Mouse (Mus musculus) liver, embryonic 13.5 days (tissue): ENCODE data around the gene Jmy. TPM values are rescaled to one million over a fixed set of nuclear protein-coding genes. Genes with fewer than 3 reads are reported as not detected.

Experiments
- polyA plus RNA-seq: library from polyadenylated mRNA; unstranded; fragments of >200 nt; fragmentation: Nextera tagmentation; extraction: Ambion mirVana; gene quantifications from 2 replicates; pipeline ENCODE4 v1.2.1, GENCODE M21; 2015

Gene Jmy
- polyA plus RNA-seq, 1 experiment from 2014 or later: 2.7 TPM

Other genes with a start within 250 kb of the Jmy start
- gene Homer1, start 200.2 kb downstream of the Jmy start, polyA plus RNA-seq: 2.3 and 3.2 TPM in 2 replicates
- gene Bhmt, start 138.2 kb upstream of the Jmy start, polyA plus RNA-seq: 42.8 and 52.7 TPM in 2 replicates
- gene Bhmt2, start 174.5 kb upstream of the Jmy start, polyA plus RNA-seq: 19.0 and 21.9 TPM in 2 replicates
- 10.1 and 12.5 TPM in 2 replicates for gene Dmgdh, start 174.6 kb upstream of the Jmy start, polyA plus RNA-seq